Mouse (Mus musculus): Measurements from ENCODE around the gene Lamtor4.
"Not testable (repeated sequence)": the region's sequence is repeated elsewhere in the genome, so short reads cannot be mapped to it uniquely, and the experiment has no call there.

Lamtor4 gene

GRCm38 (mm10) chr5:138255353-138256093, at the start of gene Lamtor4:
Gene Lamtor4 (plus strand): TSS chr5:138255482.
- DNase-seq (ENCODE audit: low spot score in 2 of 2) = peak; percentile 96 to 97

DNA sequence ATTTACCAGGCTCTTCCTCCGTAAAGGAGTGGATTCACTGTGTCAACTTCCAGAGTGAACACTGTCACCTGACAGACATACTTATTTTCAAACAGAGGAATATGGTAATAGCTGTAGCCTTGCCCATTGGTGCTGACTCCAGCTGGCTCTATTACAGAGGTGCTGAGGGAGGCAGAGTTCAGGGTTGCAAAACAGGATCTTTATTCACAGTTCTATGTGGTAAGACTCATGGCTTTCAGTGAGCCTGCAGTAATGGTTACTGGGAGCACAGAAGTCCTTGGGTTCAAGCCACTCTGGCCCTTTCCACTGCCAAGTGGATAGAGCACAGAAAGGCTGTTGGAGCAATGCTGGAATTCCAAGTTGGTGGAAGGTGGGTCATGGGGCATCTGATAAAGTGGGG, 48.0 kb upstream of the Lamtor4 start:
- no peak for DNase-seq (ENCODE audit: low spot score in 2 of 2)

GRCm38 (mm10) chr5:138207873-138208272, 47.4 kb upstream of the Lamtor4 start:
- DNase-seq (ENCODE audit: low spot score in 2 of 2) = no peak

- DNase-seq (ENCODE audit: low spot score in 2 of 2) = not testable (repeated sequence)
These were observed 38.6 kb upstream of the Lamtor4 start for GRCm38 (mm10) chr5:138216632-138217031.

GRCm38 (mm10) chr5:138219864-138220263, 35.4 kb upstream of the Lamtor4 start:
- no peak for DNase-seq (ENCODE audit: low spot score in 2 of 2)

DNA sequence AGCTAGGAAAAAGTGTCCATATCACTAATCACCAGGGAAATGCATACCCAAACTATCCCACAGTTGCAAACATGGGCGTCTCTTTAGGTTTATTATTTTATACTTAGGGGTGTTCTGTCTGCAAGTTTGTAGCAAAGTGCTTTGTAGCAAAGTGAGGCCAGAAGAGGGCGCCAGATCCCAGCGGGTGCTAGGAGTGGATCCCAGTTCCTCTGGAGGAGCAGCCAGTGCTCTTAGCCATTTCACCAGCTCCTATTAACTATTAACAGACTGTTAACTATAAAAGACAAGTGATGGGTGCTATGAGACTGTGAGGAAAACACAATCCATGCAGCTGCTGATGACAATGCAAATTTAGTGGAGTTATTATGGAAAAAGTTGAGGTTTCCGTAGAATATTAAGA, 33.2 kb upstream of the Lamtor4 start:
- peak; percentile 85 to 90 for DNase-seq (ENCODE audit: low spot score in 2 of 2)

GRCm38 (mm10) chr5:138223287-138223686, 32.0 kb upstream of the Lamtor4 start:
- peak; percentile 31 to 41 for DNase-seq (ENCODE audit: low spot score in 2 of 2)

GRCm38 (mm10) chr5:138225700-138226099, 29.6 kb upstream of the Lamtor4 start, which contains the start of gene Nxpe5:
Gene Nxpe5 (plus strand): TSS chr5:138225898.
- DNase-seq (ENCODE audit: low spot score in 2 of 2) = no peak

DNA sequence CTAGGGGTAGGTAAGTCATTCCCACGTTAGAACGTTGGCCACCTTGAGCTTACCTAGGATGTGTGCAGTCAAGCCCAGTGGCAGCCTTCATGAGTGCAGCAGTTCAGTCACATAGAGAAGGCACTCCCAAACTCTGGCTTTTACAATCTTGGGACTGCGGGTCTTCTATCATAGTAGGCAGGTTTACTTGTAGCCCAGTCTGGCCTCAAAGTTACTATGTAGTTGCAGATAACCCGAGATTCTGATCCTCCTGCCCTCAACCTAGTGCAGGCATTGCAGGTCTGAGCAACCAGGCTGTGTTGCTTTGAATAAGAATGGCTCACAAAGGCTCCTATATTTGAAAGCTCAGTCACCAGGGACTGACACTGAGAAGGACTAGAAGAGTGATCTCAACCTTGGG, 28.8 kb upstream of the Lamtor4 start:
- no peak for DNase-seq (ENCODE audit: low spot score in 2 of 2)

DNA sequence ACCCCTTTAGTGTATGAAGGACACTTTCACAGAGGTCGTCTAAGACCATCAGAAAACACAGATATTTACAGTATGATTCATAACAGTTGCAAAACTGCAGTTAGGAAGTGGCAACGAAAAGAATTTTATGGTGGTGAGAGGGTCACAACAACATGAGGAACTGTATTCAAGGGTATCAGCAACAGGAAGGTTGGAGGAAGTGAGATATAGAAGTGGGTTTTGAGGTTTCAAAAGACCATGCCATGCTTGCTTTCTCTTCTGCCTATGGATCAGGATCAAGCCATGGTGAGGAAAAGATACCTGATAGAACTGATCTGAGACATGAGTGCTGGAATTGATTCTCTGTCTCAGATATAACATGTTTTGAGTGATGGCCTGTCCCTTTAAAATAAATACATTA, 27.9 kb upstream of the Lamtor4 start:
- DNase-seq (ENCODE audit: low spot score in 2 of 2) = no peak

DNA sequence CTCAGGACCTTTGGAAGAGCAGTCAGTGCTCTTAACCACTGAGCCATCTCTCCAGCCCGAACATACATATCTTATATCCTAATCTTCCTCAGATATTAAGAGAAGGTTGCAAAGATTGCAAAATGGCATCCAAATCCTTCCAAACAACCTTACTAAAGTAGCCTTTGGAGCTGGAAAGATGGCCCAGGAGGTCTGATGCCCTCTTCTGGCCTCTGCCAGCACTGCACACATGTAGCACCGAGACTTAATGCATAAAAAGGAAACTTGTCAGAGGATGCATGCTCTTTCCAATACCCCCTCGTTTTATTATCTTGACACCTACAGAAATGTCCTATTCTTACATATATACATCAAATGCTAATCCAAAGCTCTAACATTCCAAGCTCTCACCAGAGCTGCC, 27.3 kb upstream of the Lamtor4 start:
- DNase-seq (ENCODE audit: low spot score in 2 of 2) = peak; percentile 7 to 11

DNA sequence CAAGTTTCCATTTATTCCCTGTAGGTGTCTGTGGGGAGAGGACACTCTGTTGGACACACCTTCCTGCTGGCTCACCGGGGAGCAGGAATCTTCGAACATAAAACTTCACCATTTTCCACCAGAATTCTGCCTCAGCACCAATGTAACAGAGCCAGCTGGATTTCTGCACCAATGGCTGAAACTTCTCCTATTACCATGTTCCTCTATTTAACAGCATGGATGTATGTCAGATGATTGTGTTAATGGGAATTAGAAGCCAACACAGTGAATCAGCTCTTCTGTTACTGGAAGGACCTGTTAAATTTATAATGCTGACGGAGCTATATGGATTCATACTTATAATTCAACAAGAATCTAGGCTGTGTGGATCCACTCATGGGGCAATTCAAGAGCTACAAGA, 25.8 kb upstream of the Lamtor4 start:
- no peak for DNase-seq (ENCODE audit: low spot score in 2 of 2)

GRCm38 (mm10) chr5:138233778-138234177, 21.5 kb upstream of the Lamtor4 start:
- no peak for DNase-seq (ENCODE audit: low spot score in 2 of 2)

GRCm38 (mm10) chr5:138234224-138234623, 21.1 kb upstream of the Lamtor4 start:
- no peak for DNase-seq (ENCODE audit: low spot score in 2 of 2)

DNA sequence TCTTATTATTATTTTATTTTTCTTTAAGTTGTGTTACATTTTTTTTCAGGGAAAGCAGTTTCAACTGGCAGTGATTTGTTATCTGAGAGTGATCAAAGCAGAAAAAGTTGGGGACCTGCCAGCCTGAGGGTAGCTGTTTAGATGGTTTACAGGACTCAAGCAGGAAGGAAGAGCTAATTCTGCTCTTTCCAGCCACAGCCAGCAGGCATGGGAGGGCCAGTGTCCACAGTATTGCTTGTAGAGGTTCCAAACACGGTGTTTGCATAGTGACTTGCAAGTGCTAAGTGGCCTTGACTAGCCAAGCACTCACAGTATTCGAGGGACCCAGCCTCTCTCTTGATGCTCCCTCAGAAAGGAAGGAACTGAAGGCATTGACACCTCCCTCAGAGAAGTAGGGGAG, 13.8 kb upstream of the Lamtor4 start:
- DNase-seq (ENCODE audit: low spot score in 2 of 2) = no peak

DNA sequence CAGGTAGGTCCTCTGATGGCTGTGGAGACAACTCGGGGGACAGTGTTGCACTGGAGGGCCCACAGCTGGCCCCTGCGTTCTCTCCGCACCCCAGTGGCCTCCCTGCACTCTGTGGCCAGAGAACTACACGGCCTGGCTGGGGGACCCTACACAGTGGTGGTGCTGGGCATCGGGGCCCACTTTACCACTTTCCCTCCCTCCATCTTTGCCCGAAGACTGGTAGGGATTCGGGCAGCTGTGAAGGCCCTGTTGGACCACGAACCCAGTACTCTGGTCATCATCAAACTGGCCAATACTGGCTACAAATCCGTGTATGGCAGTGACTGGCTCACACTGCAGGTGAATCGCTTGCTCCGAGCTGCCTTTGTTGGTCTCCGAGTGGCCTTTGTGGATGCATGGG, 4.1 kb upstream of the Lamtor4 start:
- no peak for DNase-seq (ENCODE audit: low spot score in 2 of 2)

DNA sequence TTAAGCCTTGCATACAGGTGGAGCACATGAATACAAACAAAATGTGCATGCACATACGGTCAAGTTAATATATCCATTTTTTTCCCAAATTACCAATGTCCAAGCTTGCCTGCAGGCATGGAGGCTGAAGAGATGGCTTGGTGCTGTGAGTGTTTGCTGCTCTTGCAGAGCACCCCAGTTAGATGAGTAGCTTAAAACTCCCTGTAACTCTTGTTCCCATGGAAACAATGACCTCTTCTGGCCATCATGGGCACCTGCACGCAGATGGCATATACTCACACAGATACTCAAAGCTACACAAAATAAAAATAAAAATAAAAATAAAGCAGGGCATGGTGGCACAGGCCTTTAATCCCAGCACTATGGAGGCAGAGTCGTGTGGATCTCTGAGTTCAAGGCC, 2.2 kb upstream of the Lamtor4 start:
- DNase-seq (ENCODE audit: low spot score in 2 of 2) = no peak

- no peak for DNase-seq (ENCODE audit: low spot score in 2 of 2)
These were observed 799 bp downstream of the Lamtor4 start for GRCm38 (mm10) chr5:138256094-138256467.

- no peak for DNase-seq (ENCODE audit: low spot score in 2 of 2)
These were observed 1.8 kb downstream of the Lamtor4 start for GRCm38 (mm10) chr5:138256966-138257584.

DNA sequence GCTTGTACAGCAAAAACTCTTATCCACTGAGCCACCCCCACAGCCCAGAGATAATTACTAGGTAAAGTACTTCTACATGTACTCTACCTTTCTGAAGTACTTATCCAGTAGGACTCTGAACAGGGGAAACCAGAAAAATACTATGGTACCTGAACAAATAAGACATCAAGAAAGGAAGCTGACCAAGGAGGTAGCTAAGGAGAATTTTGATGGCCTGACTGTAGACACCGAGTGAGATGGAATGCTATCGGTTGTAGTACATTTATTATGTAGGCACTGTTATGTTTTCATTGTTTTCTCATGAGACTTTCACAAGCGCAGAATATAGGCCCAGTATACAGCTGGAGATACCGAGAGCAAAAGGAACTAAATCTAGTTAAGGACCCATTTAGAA, 2.3 kb downstream of the Lamtor4 start:
- no peak for DNase-seq (ENCODE audit: low spot score in 2 of 2)

DNA sequence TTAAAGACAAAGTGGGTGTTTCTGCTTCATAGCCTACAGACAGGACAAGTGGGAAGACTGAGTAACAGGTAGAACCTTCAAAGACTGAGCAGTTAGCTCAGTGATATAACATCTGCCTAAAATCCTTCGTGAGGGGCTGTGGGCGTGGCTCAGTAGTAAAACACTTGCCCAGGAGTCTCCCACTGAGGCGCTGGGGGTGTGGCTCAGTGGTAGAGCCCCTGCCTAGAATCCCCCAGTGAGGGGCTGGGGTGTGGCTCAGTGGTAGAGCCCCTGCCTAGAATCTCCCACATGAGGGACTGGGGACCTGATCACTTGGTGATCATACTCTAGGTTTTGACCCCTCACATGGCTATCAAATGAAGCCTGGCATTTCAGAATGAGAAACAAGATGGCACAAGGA, 2.8 kb downstream of the Lamtor4 start:
- DNase-seq (ENCODE audit: low spot score in 2 of 2) = no peak

GRCm38 (mm10) chr5:138258542-138258941, 3.3 kb downstream of the Lamtor4 start:
- no peak for DNase-seq (ENCODE audit: low spot score in 2 of 2)

DNA sequence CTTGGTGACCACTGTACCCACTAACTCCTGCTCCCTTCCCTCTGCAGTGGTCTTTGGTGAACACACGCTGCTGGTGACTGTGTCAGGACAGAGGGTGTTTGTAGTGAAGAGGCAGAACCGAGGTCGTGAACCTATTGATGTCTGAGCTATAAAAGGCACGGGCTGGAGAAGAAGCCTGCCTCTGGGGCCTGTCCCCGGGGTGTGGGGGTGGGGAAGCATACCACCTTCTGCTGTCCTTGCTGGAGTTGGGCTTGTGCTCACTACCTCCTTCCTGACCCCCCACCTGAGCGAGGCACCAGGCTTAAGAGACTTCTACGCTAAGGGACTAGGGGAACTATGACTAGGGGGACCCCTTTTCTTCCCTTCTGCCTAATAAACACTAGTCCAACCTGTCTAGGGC, 3.7 kb downstream of the Lamtor4 start:
- no peak for DNase-seq (ENCODE audit: low spot score in 2 of 2)

DNA sequence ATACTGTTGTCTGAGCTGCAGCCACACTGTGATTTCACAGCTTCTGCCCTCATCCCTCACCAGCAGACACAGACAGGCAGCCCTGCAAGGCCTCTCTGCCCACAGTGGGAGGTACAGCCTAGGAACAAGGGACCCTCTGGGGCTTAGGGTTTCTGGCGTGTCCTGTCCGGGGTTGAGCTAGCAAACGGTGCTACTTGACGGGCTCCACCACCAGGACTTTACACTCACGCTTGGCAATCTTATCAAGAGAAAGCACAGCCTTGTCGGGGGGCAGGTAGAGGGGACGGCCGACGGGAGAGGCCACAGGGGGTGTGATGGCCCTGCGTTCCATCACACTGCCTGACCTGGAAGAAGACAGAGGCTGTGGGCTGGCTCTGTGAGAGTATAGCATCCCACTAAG, 4.8 kb downstream of the Lamtor4 start:
- no peak for DNase-seq (ENCODE audit: low spot score in 2 of 2)

Data from right cerebral cortex, adult 2 months (tissue).